Mouse (Mus musculus): ENCODE measurements around the gene Aif1. TPM values are rescaled to one million over a fixed set of nuclear protein-coding genes. Genes with fewer than 3 reads are reported as not detected.

Aif1 gene
- total and polyA plus RNA-seq, 3 experiments, result 0.42 to 0.45 TPM; not detected in 1

DNA sequence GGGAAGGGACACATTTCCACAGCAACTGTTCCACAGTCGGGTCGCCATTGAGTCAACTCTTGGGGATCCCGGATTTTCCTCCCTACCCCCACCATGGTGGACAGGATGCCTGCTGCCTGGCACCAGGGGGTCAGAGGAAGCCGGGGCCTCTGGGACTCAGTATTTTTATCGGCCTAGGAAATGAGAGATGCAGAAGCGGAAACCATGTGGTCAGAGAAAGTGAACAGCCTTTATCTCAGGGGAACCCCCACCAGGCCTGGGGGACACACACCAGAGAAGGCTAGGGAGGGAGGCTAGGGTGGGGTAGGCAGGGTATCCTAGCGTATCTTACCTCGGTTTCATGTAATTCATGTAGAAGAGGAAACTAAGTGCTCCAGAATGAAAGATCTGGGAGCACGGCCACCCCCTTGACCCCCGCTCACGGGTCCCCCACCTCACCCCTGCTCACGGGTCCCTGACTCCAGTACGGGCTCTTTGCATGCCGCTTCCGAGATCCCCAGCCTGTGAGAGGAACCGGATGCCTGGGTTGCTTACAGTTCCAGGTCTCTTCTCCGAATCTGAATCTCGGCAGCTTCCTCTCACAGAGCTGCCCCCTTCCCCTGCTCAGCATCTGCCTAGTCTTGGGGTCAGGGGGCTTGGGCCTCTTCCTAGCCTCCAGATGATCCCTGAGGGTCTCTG lies 42.8 kb upstream of the Aif1 start (continued):
- no peak for TF ChIP-seq CHD1 (IDR thresholded peaks at IDR 0.05; ENCODE audit: low read depth, low read length)
- no peak for TF ChIP-seq E2F4 (IDR thresholded peaks at IDR 0.05; ENCODE audit: borderline replicate concordance, low read depth, low read length)
- no peak for TF ChIP-seq USF2 (IDR thresholded peaks at IDR 0.05; ENCODE audit: borderline replicate concordance in 1 of 2, insufficient read depth in 1 of 2, low read depth in 1 of 2, low read length in 2 of 2)

DNA sequence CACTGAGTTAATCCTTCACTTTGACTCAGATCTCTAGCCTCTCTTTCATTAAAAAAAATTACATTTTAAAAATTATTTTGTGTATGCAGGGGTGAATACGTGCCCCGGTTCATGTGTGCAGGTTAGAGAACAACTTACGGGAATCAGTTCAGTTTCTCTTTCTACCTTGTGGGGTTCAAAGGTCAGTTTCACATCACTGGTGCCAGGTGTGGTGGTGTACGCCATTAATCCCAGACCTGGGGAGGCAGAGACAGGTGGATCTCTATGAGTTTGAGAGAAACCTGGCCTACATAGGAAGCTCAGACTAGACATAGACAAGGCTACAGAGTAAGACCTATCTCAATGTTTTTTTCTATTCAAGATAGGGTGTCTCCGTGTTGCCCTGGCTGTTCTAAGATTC lies 37.2 kb upstream of the Aif1 start:
- peaks cover 7 to 28% of the 10 kb centered on the region in 2 experiments for H3K4me1 ChIP-seq (ENCODE audit: control insufficient read depth in 1 of 2, insufficient read depth in 2 of 2, low read length in 2 of 2)
- H3K4me3 ChIP-seq (ENCODE audit: control insufficient read depth in 1 of 2, insufficient read depth in 1 of 2, low read depth in 2 of 2, low read length in 2 of 2), result no peak overlapping the region
- H3K9me3 ChIP-seq (replicated peaks; ENCODE audit: insufficient read depth, low read length), result no peaks in the 10 kb centered on the region
- no peak overlapping the region for H3K27ac ChIP-seq (ENCODE audit: control insufficient read depth, low read depth, low read length)
- H3K27me3 ChIP-seq (ENCODE audit: control insufficient read depth in 1 of 2, insufficient read depth in 2 of 2, low read length in 2 of 2), result no peaks in the 10 kb centered on the region
- no peak overlapping the region for H3K9ac ChIP-seq (ENCODE audit: control insufficient read depth, low read depth, low read length, poor library complexity, severe bottlenecking)
- DNase-seq (ENCODE audit: low read depth, low spot score), result no peak
- peaks cover 0 to 18% of the 10 kb centered on the region in 2 experiments; a peak in 2 of 4 replicates for H3K36me3 ChIP-seq (ENCODE audit: control insufficient read depth in 1 of 2, insufficient read depth in 2 of 2, low read length in 2 of 2)
- TF ChIP-seq ELF1 (IDR thresholded peaks at IDR 0.05; ENCODE audit: low read depth, low read length) (no peak), NELFE (IDR thresholded peaks at IDR 0.05; ENCODE audit: low read depth, low read length) (no peak), USF1 (IDR thresholded peaks at IDR 0.05; ENCODE audit: low read depth, low read length) (no peak), KAT2A (conservative IDR thresholded peaks at IDR 0.05; ENCODE audit: low read depth, low read length) (no peak), RCOR1 (IDR thresholded peaks at IDR 0.05; ENCODE audit: low read depth, low read length) (no peak), ZMIZ1 (IDR thresholded peaks at IDR 0.05; ENCODE audit: low read depth, low read length) (no peak), ETS1 (IDR thresholded peaks at IDR 0.05; ENCODE audit: low read depth, low read length) (no peak), RAD21 (IDR thresholded peaks at IDR 0.05; ENCODE audit: low read depth, low read length) (no peak), TAL1 (IDR thresholded peaks at IDR 0.05; ENCODE audit: low read length) (no peak), NRF1 (IDR thresholded peaks at IDR 0.05; ENCODE audit: insufficient read depth, low read depth, low read length, poor library complexity, severe bottlenecking) (no peak), MEF2A (IDR thresholded peaks at IDR 0.05; ENCODE audit: extremely low read depth, insufficient replicate concordance, low read depth, low read length, poor library complexity, severe bottlenecking) (no peak), JUND (IDR thresholded peaks at IDR 0.05; ENCODE audit: low read depth, low read length) (no peak), MYC (IDR thresholded peaks at IDR 0.05; ENCODE audit: low read depth, low read length) (no peak), GATA1 (IDR thresholded peaks at IDR 0.05; ENCODE audit: low read depth, low read length) (no peak), CHD1 (IDR thresholded peaks at IDR 0.05; ENCODE audit: low read depth, low read length) (no peak), ZKSCAN1 (IDR thresholded peaks at IDR 0.05; ENCODE audit: low read depth, low read length) (no peak), SIN3A (IDR thresholded peaks at IDR 0.05; ENCODE audit: low read length) (no peak), ZNF384 (IDR thresholded peaks at IDR 0.05; ENCODE audit: low read depth, low read length) (no peak), CHD2 (IDR thresholded peaks at IDR 0.05; ENCODE audit: low read length) (no peak)
- H3K79me2 ChIP-seq (ENCODE audit: control insufficient read depth, insufficient read depth, low read length, poor library complexity), result no peaks in the 10 kb centered on the region; the same call in 1 of the 2 replicates
